Mouse (Mus musculus): Measurements from ENCODE around the gene 2310022A10Rik. TPM values are rescaled to one million over a fixed set of nuclear protein-coding genes. Genes with fewer than 3 reads are reported as not detected.
A peak's percentile ranks its signal among the peaks of the same experiment; 100 is the strongest.
"Not testable (repeated sequence)": the region's sequence is repeated elsewhere in the genome, so short reads cannot be mapped to it uniquely, and the experiment has no call there.

The 2310022A10Rik gene
- total RNA-seq, 2 experiments from 2014 or later = 23.1 to 26.2 TPM

DNA sequence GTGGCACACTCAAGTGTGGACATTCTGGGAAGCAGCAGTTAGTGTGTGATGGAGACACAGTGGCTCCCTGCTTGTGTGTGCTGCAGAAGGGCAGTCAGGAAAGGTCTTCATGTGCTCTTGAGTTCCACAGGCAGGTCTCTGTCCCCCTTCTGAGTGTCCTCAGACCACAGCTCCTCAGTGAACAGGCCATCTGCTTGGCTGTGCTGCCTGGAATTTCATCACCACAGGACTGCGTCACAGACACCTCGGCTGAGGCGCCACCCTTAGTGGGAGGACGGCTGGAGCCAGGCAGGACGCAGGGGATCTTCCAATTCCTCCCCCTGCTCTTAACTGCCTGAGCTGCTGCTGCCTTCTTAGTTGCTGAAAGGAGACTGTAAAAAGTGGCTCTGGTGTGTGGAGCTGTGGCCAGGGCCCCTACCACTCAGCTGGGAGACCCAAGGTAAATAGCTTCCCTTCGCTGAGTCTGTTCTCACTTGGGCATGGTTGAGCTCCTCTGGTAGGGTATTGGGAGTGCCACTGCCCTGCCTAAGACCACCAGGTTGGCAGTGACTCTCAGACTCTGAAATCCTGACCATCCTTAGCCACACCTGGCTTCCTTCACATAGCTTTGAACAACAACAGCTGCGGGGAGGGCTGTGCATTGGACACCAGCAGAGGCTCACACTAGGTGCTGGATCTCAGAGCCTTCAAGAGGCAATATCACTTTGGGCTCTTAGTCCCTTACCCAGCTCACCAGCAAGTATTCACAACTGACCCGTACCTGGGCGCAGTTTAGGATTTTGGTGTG lies 52.7 kb downstream of the 2310022A10Rik start:
- intact Hi-C loops (cut with DNase I) = no loop called here
- DNase-seq (ENCODE audit: extremely low spot score in 1 of 2, low spot score in 2 of 2) = peak; percentile 59 to 74

DNA sequence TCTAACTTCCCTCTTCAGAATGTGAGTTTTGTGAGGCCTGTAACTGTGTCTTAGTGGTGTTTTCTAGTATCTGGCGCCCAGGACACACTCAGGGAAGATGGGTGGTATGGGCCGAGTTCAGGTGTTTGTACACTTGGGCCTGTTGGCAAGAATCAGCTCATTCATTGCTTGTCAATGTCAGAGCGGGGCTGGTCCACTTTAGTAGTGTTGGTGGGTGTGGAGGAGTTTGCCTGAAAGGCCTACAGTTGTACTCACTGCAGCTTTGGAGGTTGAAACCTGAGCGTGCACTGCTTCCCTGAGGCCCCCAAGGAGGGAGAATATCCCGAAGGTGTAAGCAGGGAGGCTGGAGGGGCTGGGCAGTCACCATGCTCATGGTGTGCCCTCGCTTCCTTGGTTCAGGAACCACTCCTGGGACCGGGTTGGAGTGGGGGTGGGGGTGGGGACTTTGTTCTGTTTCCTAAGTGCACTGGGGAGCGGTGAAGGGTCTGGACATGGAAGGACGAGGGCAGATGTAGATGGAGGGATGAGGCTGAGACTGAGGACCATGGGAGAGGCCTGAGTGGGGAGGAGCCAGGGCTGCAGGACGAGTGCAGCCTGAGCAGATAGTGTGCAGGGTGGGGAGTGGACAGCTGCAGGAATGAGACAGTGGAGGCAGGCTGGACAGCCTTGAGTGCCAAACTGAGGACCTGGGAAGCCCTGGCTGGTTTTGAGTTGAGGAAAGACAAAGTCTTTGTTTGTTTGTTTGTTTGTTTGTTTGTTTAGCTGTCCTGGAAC lies 53.6 kb downstream of the 2310022A10Rik start:
- DNase-seq (ENCODE audit: extremely low spot score in 1 of 2, low spot score in 2 of 2) = no peak
- intact Hi-C loops (cut with DNase I) = no loop called here

DNA sequence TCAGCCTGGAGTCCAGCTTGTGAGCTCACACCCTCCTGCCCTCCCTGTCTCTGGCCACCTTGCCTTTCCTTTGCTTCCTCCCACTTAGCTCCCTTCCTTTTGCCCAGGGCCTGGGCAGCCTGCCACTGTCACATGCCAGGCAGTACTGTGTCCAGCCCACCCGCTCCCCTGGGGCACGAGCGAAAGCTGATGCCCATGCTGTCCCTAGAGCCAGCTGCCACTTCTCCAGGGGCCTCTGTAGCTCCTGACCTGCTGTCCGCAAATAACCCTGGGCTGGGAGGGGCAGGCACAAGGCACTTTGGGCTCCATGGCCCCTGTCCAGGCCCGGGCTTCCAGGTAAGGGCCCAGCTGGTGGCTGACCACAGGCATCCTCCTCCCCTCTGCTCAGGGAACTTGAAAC lies 54.5 kb downstream of the 2310022A10Rik start:
- intact Hi-C loops (cut with DNase I) = no loop called here

DNA sequence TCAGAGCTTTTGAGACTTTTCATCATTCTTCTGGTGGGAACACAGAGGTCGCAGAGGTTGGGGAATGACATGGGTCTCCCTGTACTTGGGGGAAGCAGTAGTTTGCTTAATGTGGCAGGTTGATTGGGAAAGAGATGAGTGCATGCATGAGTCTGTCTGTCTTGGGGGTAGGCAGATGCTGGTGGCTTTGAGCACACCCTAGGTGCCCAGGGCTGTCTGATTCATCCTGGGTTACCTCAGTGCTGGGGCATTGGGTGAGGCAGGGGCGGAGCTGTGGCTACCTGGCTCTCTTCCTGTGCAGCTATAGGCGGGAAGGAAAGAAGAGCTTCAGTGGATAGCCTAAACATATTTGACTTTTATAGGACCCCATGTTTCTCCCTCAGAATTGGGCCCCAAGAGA lies 55.1 kb downstream of the 2310022A10Rik start:
- intact Hi-C loops (cut with DNase I) = no loop called here
- no peak for DNase-seq (ENCODE audit: extremely low spot score in 1 of 2, low spot score in 2 of 2)

More for the DNA sequence above, 54.5 kb downstream of the 2310022A10Rik start:
- DNase-seq (ENCODE audit: extremely low spot score in 1 of 2, low spot score in 2 of 2) = peak in 1 of 2 experiments; percentile 80

DNA sequence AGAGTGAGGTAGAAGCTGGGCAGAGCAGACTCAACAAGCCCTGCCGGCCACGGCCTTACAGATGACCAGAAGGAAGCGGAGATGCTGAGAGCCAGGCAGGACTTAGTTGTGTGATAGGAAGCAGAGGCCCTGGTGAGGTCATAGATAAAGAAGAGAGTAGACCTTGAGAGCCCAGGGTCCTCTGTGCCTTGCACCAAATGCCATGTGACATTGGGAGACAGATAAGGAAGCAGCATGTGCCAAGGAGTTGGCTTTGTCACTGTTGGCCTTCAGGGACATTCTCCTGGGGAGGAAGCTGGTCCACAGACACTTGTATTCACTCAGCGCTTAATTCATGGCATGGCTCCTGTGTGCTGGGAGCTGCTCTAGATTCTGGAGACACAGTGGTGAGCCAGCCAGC lies 56.3 kb downstream of the 2310022A10Rik start:
- intact Hi-C loops (cut with DNase I) = no loop called here
- DNase-seq (ENCODE audit: extremely low spot score in 1 of 2, low spot score in 2 of 2) = no peak

DNA sequence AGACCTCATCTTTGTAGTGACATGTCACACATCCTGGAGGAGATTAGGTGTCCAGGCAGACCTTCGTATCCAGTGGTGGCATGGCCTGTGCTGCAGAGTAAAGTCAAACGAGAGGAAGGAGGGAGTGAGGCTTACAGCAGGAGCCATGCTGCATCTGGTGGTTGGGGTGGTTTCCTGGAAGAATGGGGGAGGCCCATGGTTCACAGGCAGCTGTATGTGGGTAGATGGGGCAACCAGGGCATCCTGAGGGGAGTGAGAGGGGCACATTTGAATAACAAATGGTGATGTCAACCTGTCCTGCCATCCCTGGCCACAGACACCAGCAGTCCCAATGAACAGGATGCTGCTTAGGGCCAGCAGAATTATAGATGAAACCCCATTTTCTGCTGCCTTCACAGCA lies 56.7 kb downstream of the 2310022A10Rik start:
- no peak for DNase-seq (ENCODE audit: extremely low spot score in 1 of 2, low spot score in 2 of 2)
- intact Hi-C loops (cut with DNase I) = no loop called here

DNA sequence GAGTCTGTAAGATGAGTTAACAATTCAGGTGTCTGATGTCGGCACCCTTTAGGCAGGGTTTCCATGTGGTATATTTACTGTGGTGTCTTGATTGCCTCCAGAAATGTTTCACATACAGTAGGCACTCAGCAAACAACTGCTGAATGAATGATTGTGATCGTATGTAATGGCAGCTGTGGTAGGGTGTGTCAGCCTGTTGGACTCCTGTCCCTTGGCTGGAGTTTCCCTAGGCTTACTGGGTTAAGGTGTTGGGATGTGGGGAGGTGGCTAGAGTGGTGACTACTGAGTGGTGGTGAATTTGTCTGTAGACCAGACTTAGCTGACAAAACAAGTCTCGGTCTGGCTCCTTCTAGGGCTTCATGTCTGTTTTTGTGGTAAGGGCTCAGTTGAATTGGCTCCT lies 57.3 kb downstream of the 2310022A10Rik start:
- intact Hi-C loops (cut with DNase I) = no loop called here
- no peak for DNase-seq (ENCODE audit: extremely low spot score in 1 of 2, low spot score in 2 of 2)

DNA sequence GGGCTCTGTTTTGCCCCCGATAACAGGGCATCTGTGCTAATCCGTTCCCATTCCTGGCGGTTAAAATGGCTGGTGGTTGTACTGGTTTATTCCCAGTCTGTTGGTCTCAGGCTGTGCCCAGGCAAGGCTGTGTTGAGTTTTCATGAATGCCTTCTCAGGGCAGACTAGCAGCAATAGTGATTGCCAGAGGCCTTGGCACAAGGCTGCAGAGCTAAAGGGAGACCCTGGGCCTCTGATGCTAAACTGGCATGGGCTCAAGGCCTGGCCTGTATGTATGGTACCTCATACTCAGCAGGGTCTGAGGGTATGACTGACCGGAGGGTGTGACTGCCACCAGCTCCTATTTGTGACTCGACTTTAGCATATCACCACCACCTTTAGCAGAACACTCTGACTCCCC lies 57.8 kb downstream of the 2310022A10Rik start:
- intact Hi-C loops (cut with DNase I) = no loop called here
- DNase-seq (ENCODE audit: extremely low spot score in 1 of 2, low spot score in 2 of 2) = no peak

DNA sequence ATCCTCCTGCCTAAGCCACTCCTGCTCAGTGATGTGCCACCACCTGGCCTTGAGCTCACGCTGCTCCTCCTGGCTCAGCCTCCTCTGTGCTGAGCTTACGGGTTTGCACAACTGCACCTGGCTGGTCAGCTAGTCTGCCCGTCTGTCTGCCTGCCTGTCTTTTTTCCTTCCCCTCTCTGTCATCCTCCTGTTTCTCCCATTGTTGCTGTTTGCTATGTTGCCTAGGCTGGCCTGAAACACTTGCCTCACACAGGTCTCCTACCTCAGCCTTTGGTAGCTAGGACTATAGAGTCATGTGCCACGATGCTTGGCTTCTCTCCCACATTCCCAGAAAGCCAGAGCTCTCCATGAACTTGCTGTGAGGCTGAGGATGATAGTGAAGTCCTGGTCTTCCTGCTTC lies 59.9 kb downstream of the 2310022A10Rik start:
- intact Hi-C loops (cut with DNase I) = no loop called here
- no peak for DNase-seq (ENCODE audit: extremely low spot score in 1 of 2, low spot score in 2 of 2)

DNA sequence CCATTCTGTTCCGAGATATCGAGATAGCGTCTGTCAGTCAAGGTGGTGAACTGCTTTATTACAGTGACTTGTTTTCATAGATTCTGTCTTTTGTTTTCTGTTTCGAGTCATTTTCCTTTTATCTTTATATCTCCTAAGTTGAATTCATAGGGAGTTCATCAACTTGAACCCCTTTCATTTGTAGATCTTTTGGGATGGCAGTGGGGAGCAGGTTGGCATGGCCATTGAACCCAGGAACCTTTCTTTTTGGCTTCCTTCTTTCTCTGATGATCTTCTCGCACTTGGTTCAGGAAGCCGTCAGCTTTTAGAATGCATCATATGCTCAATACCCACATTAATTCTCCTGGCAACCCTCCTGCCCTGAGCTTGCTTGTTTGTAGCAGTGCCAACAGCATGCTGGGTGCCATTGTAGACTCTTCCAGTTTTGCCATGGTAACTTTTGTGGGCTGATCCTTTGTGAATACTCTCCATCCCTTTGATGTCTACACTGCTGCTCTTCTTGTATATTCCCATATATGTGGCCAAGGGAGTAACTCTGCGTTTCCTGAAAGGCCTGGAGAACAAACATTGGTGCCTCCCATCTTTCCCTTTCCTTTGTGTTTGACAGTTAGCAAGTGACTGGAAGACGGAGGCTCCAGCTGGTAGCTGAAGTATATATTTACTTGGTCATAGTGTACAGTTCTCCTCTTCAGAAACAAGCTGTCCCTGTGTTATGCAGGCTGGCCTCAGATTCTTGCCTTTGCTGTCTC lies 60.9 kb downstream of the 2310022A10Rik start:
- intact Hi-C loops (cut with DNase I) = no loop called here
- peak; percentile 61 to 75 for DNase-seq (ENCODE audit: extremely low spot score in 1 of 2, low spot score in 2 of 2)

DNA sequence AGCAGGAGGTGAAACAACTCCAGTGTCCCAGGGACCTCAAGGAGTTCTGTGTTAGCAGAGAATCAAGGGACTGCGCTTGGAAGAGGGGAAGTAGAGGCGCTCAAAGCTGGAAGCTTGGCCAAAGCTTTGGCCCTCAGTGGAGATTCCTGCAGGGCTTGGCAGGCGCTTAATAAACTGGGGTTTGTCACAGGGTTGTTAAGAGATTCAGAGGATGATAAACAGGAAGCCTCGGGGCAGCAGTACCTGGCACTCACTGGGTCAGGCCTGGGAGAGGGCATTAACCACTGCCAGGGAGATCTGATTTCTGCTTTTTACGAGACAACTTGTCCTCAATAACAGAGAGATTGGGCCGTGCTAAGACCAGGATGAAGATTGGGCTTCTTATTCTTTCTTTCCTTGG lies 68.0 kb downstream of the 2310022A10Rik start:
- intact Hi-C loops (cut with DNase I) = no loop called here
- DNase-seq (ENCODE audit: extremely low spot score in 1 of 2, low spot score in 2 of 2) = no peak

DNA sequence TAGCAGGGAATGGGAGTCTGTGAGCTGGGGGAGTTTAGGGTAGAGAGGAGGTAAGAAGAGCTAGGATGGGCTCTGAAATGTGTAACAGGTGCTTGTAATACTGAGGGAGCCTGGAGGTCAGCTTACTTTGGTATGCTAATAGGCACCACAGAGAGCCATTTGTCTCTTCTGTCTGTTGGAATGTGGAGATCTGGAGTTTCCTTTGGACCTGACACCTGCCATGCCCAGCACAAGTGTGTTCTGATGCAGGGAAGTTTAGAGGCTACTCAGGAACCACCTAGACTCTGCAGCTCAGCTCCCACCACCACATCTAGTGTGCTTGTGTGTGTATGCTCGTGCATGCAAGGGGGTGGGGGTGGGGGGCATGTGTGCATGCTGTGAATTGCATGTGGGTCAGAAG lies 69.2 kb downstream of the 2310022A10Rik start:
- intact Hi-C loops (cut with DNase I) = no loop called here
- no peak for DNase-seq (ENCODE audit: extremely low spot score in 1 of 2, low spot score in 2 of 2)

DNA sequence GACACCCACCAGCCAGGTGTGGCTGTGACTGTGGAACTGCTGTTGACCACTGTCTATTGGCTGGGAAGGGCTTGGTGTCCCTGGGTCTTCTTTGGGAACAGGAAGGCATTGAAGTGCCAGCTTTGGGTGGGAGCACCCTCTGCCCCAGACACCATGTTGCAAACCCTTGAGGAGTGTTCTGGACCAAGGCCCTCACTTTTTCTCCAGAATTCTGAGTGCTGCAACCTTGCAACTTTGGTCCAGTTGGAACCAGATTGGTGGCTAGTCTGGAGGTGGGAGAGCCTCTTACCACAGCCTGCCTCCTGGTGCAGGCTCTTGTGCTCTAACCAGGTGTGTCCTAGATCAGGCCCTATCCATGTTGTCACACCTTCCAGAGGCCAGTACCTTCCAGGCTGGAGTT lies 71.9 kb downstream of the 2310022A10Rik start:
- no peak for DNase-seq (ENCODE audit: extremely low spot score in 1 of 2, low spot score in 2 of 2)
- intact Hi-C loops (cut with DNase I) = no loop called here

DNA sequence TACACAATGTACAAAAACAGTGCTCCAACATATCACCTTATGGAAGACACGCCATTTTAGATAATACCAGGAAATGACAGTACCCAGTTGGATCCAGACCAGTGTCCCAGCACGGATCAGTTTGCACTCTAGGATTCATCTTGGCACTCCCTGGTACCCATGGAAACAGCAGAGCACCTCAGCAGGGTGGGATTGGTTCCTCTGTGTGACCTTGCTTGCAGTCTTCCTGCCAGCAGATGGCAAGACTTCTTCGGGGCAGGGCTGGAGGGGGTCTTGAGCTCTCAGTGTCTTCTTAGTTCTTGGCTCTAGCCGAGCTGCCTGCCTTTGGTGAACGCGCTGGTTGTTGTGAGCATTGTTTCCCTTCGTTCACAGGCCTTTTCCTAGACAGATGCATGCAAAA lies 74.7 kb downstream of the 2310022A10Rik start:
- no peak for DNase-seq (ENCODE audit: extremely low spot score in 1 of 2, low spot score in 2 of 2)
- intact Hi-C loops (cut with DNase I) = no loop called here

DNA sequence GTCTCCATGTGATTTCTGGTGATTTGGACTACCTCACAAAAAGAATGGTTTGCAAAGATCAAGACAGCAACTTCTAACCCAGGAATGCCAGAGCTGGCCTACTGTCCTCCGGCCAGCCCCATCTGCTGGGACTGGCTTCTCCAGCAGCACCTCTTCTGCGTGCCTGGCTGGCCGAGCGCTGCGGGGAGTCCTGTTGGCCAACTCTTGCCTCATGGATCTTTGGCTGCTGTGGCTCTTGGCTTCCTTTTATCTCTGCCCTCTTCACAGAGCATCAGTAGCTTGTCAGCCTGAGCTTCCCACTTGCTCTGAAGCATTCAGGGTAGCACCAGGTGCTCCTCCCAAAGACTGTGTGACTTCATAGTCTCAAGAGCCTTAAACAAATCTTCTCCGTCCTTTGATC lies 75.2 kb downstream of the 2310022A10Rik start:
- DNase-seq (ENCODE audit: extremely low spot score in 1 of 2, low spot score in 2 of 2) = no peak
- intact Hi-C loops (cut with DNase I) = no loop called here

DNA sequence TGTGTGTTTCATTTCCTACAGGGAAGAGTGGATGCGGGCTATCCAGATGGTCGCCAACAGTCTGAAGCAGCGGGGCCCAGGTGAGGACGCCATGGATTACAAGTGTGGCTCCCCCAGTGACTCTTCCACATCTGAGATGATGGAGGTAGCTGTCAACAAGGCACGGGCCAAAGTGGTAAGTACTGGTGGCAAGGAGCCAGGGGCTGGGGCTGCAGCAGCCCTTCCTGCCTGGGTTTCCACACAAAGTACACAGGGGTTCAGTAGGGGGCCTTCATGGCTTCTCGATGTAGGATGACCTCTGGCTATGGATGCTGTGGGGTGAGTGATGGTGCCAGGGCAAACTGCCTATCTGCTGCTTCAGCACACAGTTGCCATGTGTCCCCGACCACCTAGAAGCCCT lies 75.8 kb downstream of the 2310022A10Rik start:
- DNase-seq (ENCODE audit: extremely low spot score in 1 of 2, low spot score in 2 of 2); intact Hi-C loops (cut with DNase I): not testable (repeated sequence)

DNA sequence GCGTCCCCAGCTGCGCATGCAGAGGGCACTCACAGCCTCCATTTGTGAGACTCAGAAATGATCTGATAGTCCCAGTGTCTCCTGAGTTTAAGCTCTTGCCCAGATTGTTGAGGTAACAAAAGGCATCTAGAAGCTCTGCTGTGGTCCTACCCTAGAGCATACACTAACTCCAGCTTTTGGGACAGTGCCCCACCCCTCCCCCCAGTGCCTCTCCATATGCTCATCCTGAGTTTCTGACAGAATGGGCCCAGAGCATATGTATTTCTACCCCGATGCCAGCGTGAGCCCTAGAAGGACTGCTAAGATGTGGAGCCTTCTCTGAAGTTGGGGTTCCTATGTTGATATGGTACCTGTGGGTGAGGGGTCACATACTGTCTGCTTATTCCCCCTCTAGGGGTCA lies 78.4 kb downstream of the 2310022A10Rik start:
- intact Hi-C loops (cut with DNase I) = no loop called here

More for the DNA sequence above, 78.4 kb downstream of the 2310022A10Rik start:
- DNase-seq (ENCODE audit: extremely low spot score in 1 of 2, low spot score in 2 of 2) = no peak
